12 mouse cellular contexts compared by ENCODE assay signal in genomic region chr6:108466061-108466531, GRCm38 (mm10).
A peak's percentile ranks its signal among the peaks of the same experiment; 100 is the strongest.
DNase-seq lines count a peak whose midpoint lies in the region; ATAC-seq lines count a peak whose summit lies in the region.
"Had no signal": no experiment of that assay in that cellular context is flagged by ENCODE, and none has a peak within 500 bp of the region (broad histone marks: within the 10 kb centered on the region; RNA-seq: fewer than 3 reads in every experiment).

No protein-coding gene starts in this region.

- H3K27me3 ChIP-seq in liver, embryonic 16.5 days (ENCODE audit: control insufficient read depth, insufficient read depth, low read depth, low read length): no peaks in the 10 kb centered on the region
- H3K27me3 ChIP-seq in forebrain, embryonic 11.5 days (ENCODE audit: control insufficient read depth, insufficient read depth, low read length): no peaks in the 10 kb centered on the region
- H3K27me3 ChIP-seq: heart, embryonic 12.5 days; lung, embryonic 15.5 days; neural tube, embryonic 13.5 days had no signal

- no peaks in the 10 kb centered on the region for H3K36me3 ChIP-seq in liver, embryonic 16.5 days (ENCODE audit: control insufficient read depth, insufficient read depth)
- H3K36me3 ChIP-seq in forebrain, embryonic 11.5 days (ENCODE audit: control insufficient read depth, insufficient read depth, low read length): no peaks in the 10 kb centered on the region
- H3K36me3 ChIP-seq: lung, embryonic 15.5 days; neural tube, embryonic 13.5 days had no signal

- H3K4me1 ChIP-seq in liver, embryonic 16.5 days (ENCODE audit: control insufficient read depth, low read depth, low read length): no peaks in the 10 kb centered on the region
- no peaks in the 10 kb centered on the region for H3K4me1 ChIP-seq in forebrain, embryonic 11.5 days (replicated peaks; ENCODE audit: control insufficient read depth, insufficient read depth, low read length)
- H3K4me1 ChIP-seq: lung, embryonic 15.5 days had no signal

- DNase-seq in adrenal gland, postnatal 36 days: peak; percentile 28 to 53
- no peak for DNase-seq in adrenal gland, postnatal 4 days (ENCODE audit: low spot score in 2 of 2)
- DNase-seq in CD8-positive naive resting alpha-beta T cell, adult 2 months (ENCODE audit: low read depth in 2 of 2, low spot score in 2 of 2): peak; percentile 40 to 52
- no peak for DNase-seq in forebrain, embryonic 11.5 days (ENCODE audit: low spot score)
- no peak for DNase-seq in heart, postnatal 14 days
- no peak for DNase-seq in urinary bladder, postnatal 36 days (ENCODE audit: low spot score in 2 of 2)
- DNase-seq: cerebellum, adult 11 months had no signal

- no peak overlapping the region for H3K4me3 ChIP-seq in liver, embryonic 16.5 days (ENCODE audit: low read depth, low read length)
- H3K4me3 ChIP-seq in forebrain, embryonic 11.5 days (ENCODE audit: low read depth, low read length): no peak overlapping the region
- H3K4me3 ChIP-seq: heart, embryonic 12.5 days; lung, embryonic 15.5 days; neural tube, embryonic 13.5 days had no signal

- WGBS in liver, embryonic 16.5 days (ENCODE audit: insufficient replicate concordance): 39% methylated on average over 8 of the region's 8 CpGs
- 83% methylated on average over 8 of the region's 8 CpGs for WGBS in forebrain, embryonic 11.5 days

- no peaks in the 10 kb centered on the region for H3K9me3 ChIP-seq in liver, embryonic 16.5 days (replicated peaks; ENCODE audit: control insufficient read depth, low read length)
- no peaks in the 10 kb centered on the region for H3K9me3 ChIP-seq in forebrain, embryonic 11.5 days (ENCODE audit: control insufficient read depth, low read length)
- H3K9me3 ChIP-seq: heart, embryonic 12.5 days; lung, embryonic 15.5 days; neural tube, embryonic 13.5 days had no signal

- H3K27ac ChIP-seq in liver, embryonic 16.5 days (ENCODE audit: low read length): no peak overlapping the region
- no peak overlapping the region for H3K27ac ChIP-seq in forebrain, embryonic 11.5 days (ENCODE audit: low read depth, low read length)
- H3K27ac ChIP-seq: lung, embryonic 15.5 days; neural tube, embryonic 13.5 days had no signal

- no peak overlapping the region for H3K9ac ChIP-seq in liver, embryonic 16.5 days (ENCODE audit: low read depth, low read length)
- H3K9ac ChIP-seq in forebrain, embryonic 11.5 days (ENCODE audit: low read length): no peak overlapping the region
- H3K9ac ChIP-seq: heart, embryonic 12.5 days; lung, embryonic 15.5 days; neural tube, embryonic 13.5 days had no signal

- H3K4me2 ChIP-seq in liver, embryonic 16.5 days (ENCODE audit: low read depth, low read length): no peak overlapping the region
- H3K4me2 ChIP-seq in forebrain, embryonic 11.5 days (ENCODE audit: low read depth, low read length, severe bottlenecking): no peak overlapping the region
- H3K4me2 ChIP-seq: heart, embryonic 12.5 days; lung, embryonic 15.5 days; neural tube, embryonic 13.5 days had no signal

- intact Hi-C loops in heart, postnatal 14 days (cut with DNase I): no loop called here

- peak; percentile 47; the same call in 1 of the 2 replicates for ATAC-seq in liver, embryonic 16.5 days (ENCODE audit: low read depth)
- peak; percentile 57; the same call in 1 of the 2 replicates for ATAC-seq in neutrophil, adult 5-6 weeks (ENCODE audit: extremely low read depth, insufficient number of reproducible peaks, low FRiP score, poor library complexity, severe bottlenecking)
- ATAC-seq in forebrain, embryonic 11.5 days (replicated peaks; ENCODE audit: low FRiP score): no peak

Comparison
In these comparisons a context has a peak if more than half of its experiments do, and no peak if none do; other contexts are left out.
1. DNase-seq: peak in adrenal gland, postnatal 36 days (2 of 2) and CD8-positive naive resting alpha-beta T cell, adult 2 months (2 of 2); none in adrenal gland, postnatal 4 days (0 of 2), forebrain, embryonic 11.5 days (single experiment), heart, postnatal 14 days (0 of 2) and urinary bladder, postnatal 36 days (0 of 2).